Mouse (Mus musculus) lung, adult 2 months (tissue): Measurements from ENCODE around the gene Clcn7. TPM values are rescaled to one million over a fixed set of nuclear protein-coding genes. Genes with fewer than 3 reads are reported as not detected.

ENCODE experiments used
- DNase-seq: peaks from one replicate; pipeline ENCODE4 v3.0.0; 2022
- H3K4me1 ChIP-seq: fragments of 200-500 bp; 2 replicates; pipeline ENCODE4 v1.6.1; 2011; ENCODE audit warnings: low read length; ENCODE audit not compliant: control insufficient read depth, insufficient read depth
- H3K4me3 ChIP-seq: fragments of 200-500 bp; replicated peaks from 2 replicates; pipeline ENCODE3; 2011; ENCODE audit warnings: low read depth, mild to moderate bottlenecking, control low read depth, low read length; ENCODE audit errors: extremely low read depth
- CTCF ChIP-seq: fragments of 200-500 bp; IDR thresholded peaks from 2 replicates; pipeline ENCODE4 v1.5.1; 2011; ENCODE audit warnings: mild to moderate bottlenecking, low read length, control low read depth; ENCODE audit not compliant: insufficient read depth
- POLR2A ChIP-seq: fragments of 200-500 bp; IDR thresholded peaks from 2 replicates; pipeline ENCODE4 v1.6.1; 2011; ENCODE audit warnings: low read depth, mild to moderate bottlenecking, control low read depth, low read length, borderline replicate concordance; ENCODE audit errors: extremely low read depth
- WGBS: fragments of 180-500 bp; shearing (Covaris S2); methylation state at CpG from one replicate; pipeline ENCODE4 v1.1.7; 2018; 5-methylcytosine and 5-hydroxymethylcytosine counted together
- polyA plus RNA-seq: library from polyadenylated mRNA; depleted of rRNA; stranded (reverse); fragments of >200 nt; gene quantifications from 2 replicates; pipeline ENCODE4 v1.2.3, GENCODE M21; 2012; rRNA removed

Clcn7 gene
- 35.3 and 44.6 TPM in 2 replicates for polyA plus RNA-seq

DNA sequence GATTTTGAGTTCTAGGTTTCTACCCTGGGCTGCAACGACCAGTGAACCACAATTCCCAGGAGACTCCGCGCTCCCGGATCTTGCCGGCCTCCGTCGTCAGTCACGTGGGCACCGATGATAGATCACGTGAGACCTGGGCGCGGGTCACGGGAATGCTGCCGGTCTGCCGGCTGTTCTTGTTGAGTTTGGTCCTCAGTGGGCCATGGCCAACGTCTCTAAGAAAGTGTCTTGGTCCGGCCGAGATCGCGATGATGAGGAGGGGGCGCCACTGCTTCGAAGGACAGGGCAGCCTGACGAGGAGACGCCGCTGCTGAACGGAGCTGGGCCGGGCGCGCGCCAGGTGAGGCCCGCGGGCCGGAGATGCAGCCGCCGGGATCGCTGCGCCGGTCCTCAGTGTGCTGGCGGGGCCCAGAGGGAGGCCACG lies at the start of gene Clcn7:
TSS of gene Clcn7 (plus strand) at position 117 of the 424 bp plus-strand sequence.
- peaks cover 8% of the 10 kb centered on the region; the same call in 1 of the 2 replicates for H3K4me1 ChIP-seq
- peak; percentile 91 for DNase-seq
- TF ChIP-seq POLR2A (peak; percentile 80; the same call in 1 of the 2 replicates), CTCF (no peak)
- WGBS, result under 1% methylated on average over 40 of the region's 40 CpGs
- H3K4me3 ChIP-seq, result peak within 1 kb of the TSS; percentile 75

DNA sequence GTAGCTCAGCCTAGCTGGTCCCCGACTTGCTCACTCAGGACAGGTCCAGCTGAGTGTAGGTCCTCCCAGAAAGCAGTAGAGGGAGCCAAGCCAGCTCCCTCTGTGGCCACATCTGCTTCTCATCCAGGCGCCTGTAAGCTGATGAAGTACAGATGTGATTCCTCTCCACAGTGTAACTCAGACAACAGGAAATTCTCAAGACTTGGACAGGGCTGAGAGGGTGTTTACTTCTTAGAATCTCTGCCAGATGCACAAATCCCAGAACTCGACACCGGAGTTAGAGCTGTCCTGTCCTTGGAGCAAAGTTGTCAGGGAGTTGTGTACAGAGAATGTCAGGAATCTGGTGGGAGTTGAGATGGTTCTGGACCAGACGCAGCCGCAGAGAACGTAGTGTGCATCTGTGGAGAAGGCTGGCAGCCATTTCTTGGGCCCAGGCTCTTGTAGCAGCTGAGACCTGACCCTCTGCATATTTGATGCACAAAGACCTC lies 49.7 kb upstream of the Clcn7 start, which contains the start of gene Tmem204:
TSS of gene Tmem204 (minus strand) at position 148 of the 488 bp plus-strand sequence.
- TF ChIP-seq POLR2A, result peak; percentile 32; the same call in 1 of the 2 replicates
- peak; percentile 61 for TF ChIP-seq CTCF
- H3K4me3 ChIP-seq, result peak within 1 kb of the TSS; percentile 20
- DNase-seq, result no peak
- peaks cover 13% of the 10 kb centered on the region for H3K4me1 ChIP-seq
- 22% methylated on average over 7 of the region's 7 CpGs for WGBS

DNA sequence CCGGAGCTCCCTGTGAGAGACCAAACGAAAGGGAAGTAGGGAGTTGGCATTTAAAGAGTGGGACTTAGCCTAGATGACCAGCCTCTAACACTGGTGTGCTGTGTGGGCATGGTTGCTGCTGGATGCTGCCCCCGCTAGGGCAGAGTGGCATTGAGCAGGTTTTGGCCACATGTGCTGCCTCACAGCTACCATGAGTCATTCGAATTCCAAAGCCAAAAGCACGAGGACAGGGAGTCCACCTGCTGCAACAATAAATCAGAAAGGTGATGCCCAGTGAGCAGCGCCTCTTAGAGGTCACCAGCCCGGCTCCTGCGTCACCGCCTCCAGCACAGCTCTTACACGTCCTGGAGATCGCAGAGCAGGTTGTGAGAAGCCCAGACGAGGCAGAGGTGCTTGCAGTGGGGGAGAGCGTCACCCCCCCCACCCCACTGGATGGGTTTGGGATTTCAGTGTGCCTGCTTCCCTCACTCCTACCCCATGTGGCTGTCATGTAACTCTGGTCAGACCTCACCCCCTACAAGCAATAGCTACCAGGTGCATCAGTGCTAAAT lies 48.3 kb upstream of the Clcn7 start:
- WGBS, result 82% methylated on average over 13 of the region's 13 CpGs
- no peak overlapping the region for H3K4me3 ChIP-seq
- peaks cover 13% of the 10 kb centered on the region for H3K4me1 ChIP-seq
- TF ChIP-seq POLR2A, result no peak
- TF ChIP-seq CTCF, result no peak
- DNase-seq, result no peak

DNA sequence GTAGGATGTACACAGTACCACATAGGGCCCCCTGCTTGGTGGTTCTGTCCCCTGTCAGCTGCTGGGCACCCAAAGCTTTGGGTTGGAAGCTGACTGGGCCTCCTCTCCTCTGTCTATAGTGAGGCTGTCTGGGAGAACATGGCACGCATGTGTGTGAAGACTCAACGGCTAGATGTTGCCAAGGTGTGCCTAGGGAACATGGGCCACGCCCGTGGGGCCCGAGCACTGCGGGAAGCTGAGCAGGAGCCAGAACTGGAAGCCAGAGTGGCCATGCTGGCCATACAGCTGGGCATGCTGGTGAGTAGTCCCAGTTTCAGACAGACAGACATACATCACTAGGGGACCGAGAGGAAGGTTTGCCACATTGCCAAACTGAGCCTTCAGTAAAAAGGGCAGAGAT lies 46.5 kb upstream of the Clcn7 start:
- H3K4me1 ChIP-seq, result peaks cover 12% of the 10 kb centered on the region
- no peak for DNase-seq
- WGBS, result 82% methylated on average over 7 of the region's 7 CpGs
- no peak for TF ChIP-seq POLR2A
- H3K4me3 ChIP-seq, result no peak overlapping the region

DNA sequence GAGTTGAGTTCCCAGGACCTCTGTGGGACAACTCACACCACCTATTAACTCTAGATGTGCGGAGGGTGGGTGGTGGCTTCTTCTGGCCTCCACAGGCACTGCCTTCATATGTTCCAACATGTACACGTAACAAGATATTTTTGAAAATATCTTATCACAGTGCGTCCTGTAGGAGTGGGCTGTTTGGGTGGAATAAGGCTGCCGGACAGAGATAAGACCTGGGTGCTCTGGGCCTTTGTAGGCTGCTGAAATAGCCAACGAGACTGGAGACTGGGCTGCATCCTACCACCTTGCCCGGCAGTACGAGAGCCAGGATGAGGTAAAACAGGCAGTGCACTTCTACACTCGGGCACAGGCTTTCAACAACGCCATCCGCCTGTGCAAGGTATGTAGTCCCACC lies 44.0 kb upstream of the Clcn7 start:
- TF ChIP-seq POLR2A, result no peak
- no peak for TF ChIP-seq CTCF
- WGBS, result 91% methylated on average over 10 of the region's 10 CpGs
- no peaks in the 10 kb centered on the region; the same call in 1 of the 2 replicates for H3K4me1 ChIP-seq
- no peak for DNase-seq
- no peak overlapping the region for H3K4me3 ChIP-seq

DNA sequence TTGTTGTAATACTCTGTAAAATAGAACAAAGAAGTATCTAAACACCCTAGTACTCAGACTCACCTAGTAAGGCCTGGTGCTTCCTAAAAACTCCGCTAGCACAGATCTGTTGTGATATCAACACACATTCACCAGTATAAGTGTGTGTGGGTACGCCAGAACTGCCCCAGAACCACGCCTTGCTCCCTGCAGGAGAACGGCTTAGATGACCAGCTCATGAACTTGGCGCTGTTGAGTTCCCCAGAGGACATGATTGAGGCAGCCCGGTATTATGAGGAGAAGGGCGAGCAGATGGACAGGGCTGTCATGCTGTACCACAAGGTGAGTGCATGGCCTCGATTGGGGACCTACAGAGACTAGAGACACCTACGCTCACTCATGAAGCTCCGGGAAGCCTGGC lies 42.7 kb upstream of the Clcn7 start:
- DNase-seq, result no peak
- no peak overlapping the region for H3K4me3 ChIP-seq
- 91% methylated on average over 10 of the region's 10 CpGs for WGBS
- H3K4me1 ChIP-seq, result no peaks in the 10 kb centered on the region
- TF ChIP-seq POLR2A (no peak), CTCF (no peak)

DNA sequence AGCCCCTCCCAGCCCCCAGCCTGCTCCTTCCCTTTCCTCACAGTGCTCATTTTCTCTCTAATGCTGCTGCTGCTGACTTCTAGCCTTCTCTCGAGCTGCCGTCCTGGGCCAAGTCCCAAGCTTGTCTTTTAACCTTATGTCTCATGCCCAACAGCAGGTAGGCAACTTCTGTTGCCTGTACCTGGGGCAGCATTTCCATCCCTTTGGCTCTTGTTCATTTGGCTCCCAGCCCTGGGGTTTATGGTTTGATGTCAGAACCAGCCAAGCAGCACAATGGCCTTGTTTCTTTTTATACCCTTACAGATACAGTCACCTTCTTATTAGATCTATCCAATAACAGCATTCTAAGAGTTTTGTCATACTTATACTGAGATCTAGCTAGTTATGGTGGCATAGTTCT lies 37.0 kb upstream of the Clcn7 start:
- H3K4me3 ChIP-seq, result no peak overlapping the region
- WGBS, result 92% methylated on average over 2 of the region's 2 CpGs
- no peaks in the 10 kb centered on the region for H3K4me1 ChIP-seq
- DNase-seq, result no peak
- TF ChIP-seq CTCF, result no peak
- no peak for TF ChIP-seq POLR2A

DNA sequence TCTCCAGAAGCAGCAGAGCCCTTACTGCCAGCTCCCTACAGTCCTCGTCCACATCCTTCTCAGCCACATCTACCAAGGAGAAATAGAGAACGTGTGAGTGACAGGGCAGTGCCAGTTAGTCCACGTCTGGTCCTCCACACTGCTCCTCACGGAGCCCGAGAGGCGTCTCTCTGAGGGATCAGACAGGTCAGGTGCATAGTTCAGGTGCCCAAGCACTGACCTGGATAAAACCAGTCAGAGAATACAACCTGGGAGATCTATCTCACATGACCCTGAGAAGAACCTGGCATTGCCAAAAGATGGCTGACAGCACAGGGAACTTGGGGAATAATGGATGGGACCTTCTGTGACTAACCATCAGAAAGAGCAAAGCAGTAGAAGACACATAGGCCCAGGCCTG lies 33.1 kb upstream of the Clcn7 start:
- 93% methylated on average over 6 of the region's 6 CpGs for WGBS
- no peaks in the 10 kb centered on the region for H3K4me1 ChIP-seq
- DNase-seq, result no peak
- H3K4me3 ChIP-seq, result no peak overlapping the region
- no peak for TF ChIP-seq POLR2A
- no peak for TF ChIP-seq CTCF

DNA sequence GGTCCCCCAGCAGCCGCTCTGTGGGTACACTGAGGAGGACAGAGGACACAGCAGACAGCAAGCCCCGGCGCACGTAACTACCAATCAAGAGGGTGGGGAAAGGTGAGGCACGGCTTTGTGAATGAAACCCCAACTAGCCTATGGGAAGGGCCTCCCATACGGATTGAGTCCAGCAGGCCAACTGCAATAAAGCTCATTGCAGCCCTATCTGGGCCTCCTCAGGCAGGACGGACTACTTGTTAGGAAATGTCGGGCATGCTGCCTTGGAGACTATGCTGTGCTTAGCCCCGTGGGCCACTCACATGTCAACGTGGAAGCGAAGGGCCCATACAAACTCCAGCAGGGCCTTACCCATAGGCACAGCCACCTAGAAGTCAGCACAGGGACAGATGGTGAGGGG lies 31.9 kb upstream of the Clcn7 start:
- TF ChIP-seq CTCF (no peak), POLR2A (no peak)
- DNase-seq, result no peak
- Histone ChIP-seq H3K4me1 (no peaks in the 10 kb centered on the region), H3K4me3 (no peak overlapping the region)
- 94% methylated on average over 11 of the region's 11 CpGs for WGBS

DNA sequence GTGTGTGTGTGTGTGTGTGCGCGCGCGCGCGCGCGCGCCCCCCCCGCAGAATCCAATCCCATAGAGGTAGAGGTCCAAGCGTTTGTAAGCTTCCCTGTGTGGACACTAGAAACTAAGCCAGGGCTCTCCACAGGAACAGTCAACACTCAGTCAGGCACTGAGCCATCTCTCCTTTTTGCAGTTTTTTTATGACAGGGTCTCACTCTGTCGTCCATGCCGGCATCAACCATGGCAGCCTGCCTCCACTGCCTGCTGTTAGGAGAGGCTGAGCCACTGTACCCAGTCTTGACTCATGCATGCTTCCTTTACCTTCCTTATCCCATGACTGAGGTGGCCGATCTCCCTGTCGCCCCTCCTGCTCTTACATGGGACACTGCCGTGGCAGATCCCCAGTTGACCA lies 25.4 kb upstream of the Clcn7 start:
- 96% methylated on average over 16 of the region's 16 CpGs for WGBS

DNA sequence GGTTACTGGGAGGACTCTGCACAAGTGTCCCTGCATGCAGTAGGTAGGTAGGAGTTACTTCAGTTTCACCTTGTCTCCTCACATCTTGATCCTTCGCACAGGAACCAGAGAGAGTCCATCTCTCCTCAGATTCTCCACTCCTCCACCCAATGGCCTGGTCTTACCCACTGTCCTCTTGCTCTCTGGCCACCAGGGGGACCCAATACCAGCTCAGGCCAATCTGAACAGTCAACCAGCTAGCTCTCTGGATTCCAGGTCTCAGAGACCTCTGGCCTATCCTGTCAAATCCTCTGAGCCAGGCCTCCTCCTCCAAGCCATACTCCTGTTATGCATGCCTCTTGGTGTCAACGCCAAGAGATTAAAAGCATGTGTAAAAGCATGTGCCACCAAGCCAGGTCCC lies 23.6 kb upstream of the Clcn7 start:
- TF ChIP-seq CTCF (peak; percentile 75), POLR2A (no peak)
- 76% methylated on average over 2 of the region's 2 CpGs for WGBS
- Histone ChIP-seq H3K4me1 (no peaks in the 10 kb centered on the region), H3K4me3 (no peak overlapping the region)
- no peak for DNase-seq

More for the DNA sequence above, 25.4 kb upstream of the Clcn7 start:
- no peak for DNase-seq
- no peaks in the 10 kb centered on the region for H3K4me1 ChIP-seq
- H3K4me3 ChIP-seq, result no peak overlapping the region
- TF ChIP-seq POLR2A (no peak), CTCF (no peak)
